Mouse (Mus musculus) MEL (cell line): ENCODE measurements at regions not wholly inside any gene's neighbourhood (a gene's known extent, or its start where the extent isn't known, plus 50 kb on each side); places are given as distances from the start of the nearest gene placed in this dataset.

ENCODE experiments used
- DNase-seq: peaks from one replicate; pipeline ENCODE4 v3.0.0; 2011; ENCODE audit warnings: low read depth, low spot score
- H3K27ac ChIP-seq: 2 replicates; pipeline ENCODE4 v1.5.1; 2012; ENCODE audit warnings: low read depth, mild to moderate bottlenecking, control low read depth, low read length, moderate library complexity; ENCODE audit not compliant: control insufficient read depth
- H3K27me3 ChIP-seq, 2 experiments: fragments of 150-350 bp in 1 of 2; sonication (generic) in 1 of 2; 2 replicates each; pipeline ENCODE4 v1.6.1; 2012; ENCODE audit warnings: low read length in 2 of 2, mild to moderate bottlenecking in 2 of 2, improper control_type of control experiment in 1 of 2, moderate library complexity in 1 of 2; ENCODE audit not compliant: insufficient read depth in 2 of 2, control insufficient read depth in 1 of 2
- H3K36me3 ChIP-seq, 2 experiments: 2 replicates each; pipeline ENCODE4 v1.6.1; 2012 to 2014; ENCODE audit warnings: low read length in 2 of 2, improper control_type of control experiment in 1 of 2, inconsistent platforms in 1 of 2, mild to moderate bottlenecking in 1 of 2; ENCODE audit not compliant: insufficient read depth in 2 of 2, control insufficient read depth in 1 of 2
- H3K4me1 ChIP-seq, 2 experiments: fragments of 150-350 bp in 1 of 2; sonication (generic) in 1 of 2; 2 replicates each; pipeline ENCODE4 v1.6.1; 2012; ENCODE audit warnings: low read length in 2 of 2, improper control_type of control experiment in 1 of 2, mild to moderate bottlenecking in 1 of 2; ENCODE audit not compliant: insufficient read depth in 2 of 2, control insufficient read depth in 1 of 2
- H3K4me3 ChIP-seq, 2 experiments: fragments of 150-350 bp in 1 of 2; sonication (generic) in 1 of 2; 2 replicates each; pipeline ENCODE4 v1.5.1; 2012; ENCODE audit warnings: low read depth in 2 of 2, low read length in 2 of 2, mild to moderate bottlenecking in 2 of 2, moderate library complexity in 2 of 2, control low read depth in 1 of 2, improper control_type of control experiment in 1 of 2; ENCODE audit not compliant: control insufficient read depth in 1 of 2, insufficient read depth in 1 of 2
- H3K79me2 ChIP-seq: 2 replicates; pipeline ENCODE4 v1.6.1; 2012; ENCODE audit warnings: mild to moderate bottlenecking, low read length, moderate library complexity; ENCODE audit not compliant: control insufficient read depth, poor library complexity, insufficient read depth
- H3K9ac ChIP-seq: 2 replicates; pipeline ENCODE4 v1.6.1; 2012; ENCODE audit warnings: low read depth, mild to moderate bottlenecking, control low read depth, low read length, moderate library complexity; ENCODE audit not compliant: control insufficient read depth, poor library complexity, severe bottlenecking
- H3K9me3 ChIP-seq: fragments of 150-350 bp; sonication (generic); replicated peaks from 2 replicates; pipeline ENCODE4 v1.6.1; 2012; ENCODE audit warnings: mild to moderate bottlenecking, low read length, improper control_type of control experiment, moderate library complexity; ENCODE audit not compliant: insufficient read depth
- CHD1 ChIP-seq: IDR thresholded peaks from 2 replicates; pipeline ENCODE4 v1.6.1; 2012; ENCODE audit warnings: low read depth, mild to moderate bottlenecking, inconsistent platforms, low read length, improper control_type of control experiment
- ELF1 ChIP-seq: IDR thresholded peaks from 2 replicates; pipeline ENCODE4 v1.6.1; 2014; ENCODE audit warnings: low read depth, mild to moderate bottlenecking, inconsistent platforms, low read length, improper control_type of control experiment, moderate library complexity
- EP300 ChIP-seq, 2 experiments: IDR thresholded peaks; 2 replicates each; pipeline ENCODE4 v1.6.1; 2011; ENCODE audit warnings: improper control_type of control experiment in 2 of 2, low read length in 2 of 2, low read depth in 1 of 2, mild to moderate bottlenecking in 1 of 2
- ETS1 ChIP-seq: IDR thresholded peaks from 2 replicates; pipeline ENCODE4 v1.6.1; 2012; ENCODE audit warnings: low read depth, mild to moderate bottlenecking, inconsistent platforms, low read length, improper control_type of control experiment, moderate library complexity
- MAFK ChIP-seq: IDR thresholded peaks from 2 replicates; pipeline ENCODE4 v1.6.1; 2011; ENCODE audit warnings: low read depth, mild to moderate bottlenecking, low read length, improper control_type of control experiment, borderline replicate concordance
- MAX ChIP-seq: IDR thresholded peaks from 2 replicates; pipeline ENCODE4 v1.6.1; 2011; ENCODE audit warnings: low read length, improper control_type of control experiment
- MEF2A ChIP-seq: IDR thresholded peaks from 2 replicates; pipeline ENCODE4 v1.6.1; 2014; ENCODE audit warnings: low read depth, mild to moderate bottlenecking, inconsistent platforms, low read length, improper control_type of control experiment; ENCODE audit not compliant: poor library complexity, insufficient replicate concordance, severe bottlenecking; ENCODE audit errors: extremely low read depth
- MYC ChIP-seq: IDR thresholded peaks from 2 replicates; pipeline ENCODE4 v1.6.1; 2011; ENCODE audit warnings: low read depth, mild to moderate bottlenecking, low read length, improper control_type of control experiment, moderate library complexity
- NELFE ChIP-seq: IDR thresholded peaks from 2 replicates; pipeline ENCODE4 v1.6.1; 2011; ENCODE audit warnings: low read depth, low read length, improper control_type of control experiment
- TAL1 ChIP-seq: IDR thresholded peaks from 2 replicates; pipeline ENCODE4 v1.6.1; 2012; ENCODE audit warnings: mild to moderate bottlenecking, inconsistent platforms, low read length, moderate library complexity, mixed read lengths
- UBTF ChIP-seq: IDR thresholded peaks from 2 replicates; pipeline ENCODE4 v1.6.1; 2012; ENCODE audit warnings: low read depth, mild to moderate bottlenecking, inconsistent platforms, low read length, improper control_type of control experiment, moderate library complexity, borderline replicate concordance; ENCODE audit not compliant: insufficient read depth
- ZMIZ1 ChIP-seq: IDR thresholded peaks from 2 replicates; pipeline ENCODE4 v1.6.1; 2012; ENCODE audit warnings: low read depth, mild to moderate bottlenecking, inconsistent platforms, low read length, improper control_type of control experiment, moderate library complexity

DNA sequence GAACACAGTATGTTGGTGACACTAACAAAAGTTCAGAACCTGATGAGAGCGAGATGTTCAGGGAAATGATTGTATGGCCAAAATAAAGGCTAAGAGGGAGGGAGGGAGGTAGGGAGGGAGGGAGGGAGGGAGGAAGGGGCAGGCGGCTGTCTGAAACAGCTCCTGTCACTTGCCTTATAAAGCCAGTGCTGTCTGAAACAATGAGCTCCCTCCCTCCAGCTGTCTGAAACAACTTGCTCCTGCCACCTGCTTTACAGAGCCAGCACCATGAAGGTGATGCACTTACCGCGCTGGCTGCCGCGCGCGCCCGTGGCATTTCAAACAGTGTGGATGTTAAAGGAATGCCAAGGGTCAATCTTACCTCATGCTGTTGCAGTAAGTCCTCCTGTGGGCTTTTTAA, 571.9 kb downstream of the 1700064H15Rik start:
- Histone ChIP-seq H3K4me3 (no peak overlapping the region), H3K27ac (no peak overlapping the region), H3K9me3 (no peaks in the 10 kb centered on the region), H3K27me3 (no peaks in the 10 kb centered on the region), H3K36me3 (no peaks in the 10 kb centered on the region), H3K79me2 (no peaks in the 10 kb centered on the region), H3K9ac (no peak overlapping the region), H3K4me1 (no peaks in the 10 kb centered on the region)
- TF ChIP-seq CHD1 (no peak), UBTF (no peak), MYC (no peak), ETS1 (no peak), EP300 (IDR thresholded peaks at IDR 0.05; ENCODE audit: low read depth in 1 of 2, low read length in 2 of 2) (no peak), MAFK (no peak), ELF1 (no peak), TAL1 (no peak), NELFE (no peak), MEF2A (no peak), MAX (no peak)
- DNase-seq: no peak

- Histone ChIP-seq H3K9ac (no peak overlapping the region), H3K36me3 (no peaks in the 10 kb centered on the region), H3K9me3 (no peaks in the 10 kb centered on the region), H3K27me3 (no peaks in the 10 kb centered on the region), H3K4me3 (no peak overlapping the region), H3K79me2 (no peaks in the 10 kb centered on the region), H3K4me1 (no peaks in the 10 kb centered on the region), H3K27ac (no peak overlapping the region)
- no peak for TF ChIP-seq ZMIZ1
- no peak for DNase-seq
Observed at GRCm38 (mm10) chr3:19059906-19060870, 568.3 kb downstream of the 1700064H15Rik start.
